Mouse (Mus musculus) layer of hippocampus, adult 8-10 months (tissue): ENCODE data around the gene Rbms3. TPM values are rescaled to one million over a fixed set of nuclear protein-coding genes. Genes with fewer than 3 reads are reported as not detected.

Experiments used
- DNase-seq, 2 experiments: peaks; one replicate each; pipeline ENCODE4 v3.0.0; 2022; ENCODE audit warnings: low spot score in 2 of 2
- total RNA-seq, 4 experiments: library from RNA; stranded (reverse); gene quantifications; 2 replicates each; pipeline ENCODE4 v1.2.4; 2022

Rbms3 gene
- total RNA-seq, 4 experiments from 2014 or later, result 13.8 to 17.5 (median 13.9) TPM

DNA sequence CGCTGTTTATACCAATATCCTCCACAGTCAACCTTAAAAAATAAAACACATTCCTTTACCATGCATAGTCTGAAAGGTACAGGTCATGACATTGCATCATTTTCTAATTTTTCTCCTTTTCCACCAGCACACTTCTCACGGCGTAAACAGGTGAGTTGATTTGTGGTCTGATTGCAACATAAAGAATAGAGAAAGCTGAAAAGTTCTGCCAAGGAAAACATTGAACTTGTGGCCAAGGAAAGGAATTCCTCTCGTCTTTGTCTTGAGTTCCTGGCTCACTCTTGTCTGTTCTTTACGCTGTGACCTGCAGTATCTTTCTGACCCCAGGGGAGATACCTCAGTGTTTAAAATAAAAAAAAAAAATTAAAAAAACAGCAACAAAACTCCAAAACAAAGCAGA, 370.1 kb downstream of the Rbms3 start:
- DNase-seq, result no peak

DNA sequence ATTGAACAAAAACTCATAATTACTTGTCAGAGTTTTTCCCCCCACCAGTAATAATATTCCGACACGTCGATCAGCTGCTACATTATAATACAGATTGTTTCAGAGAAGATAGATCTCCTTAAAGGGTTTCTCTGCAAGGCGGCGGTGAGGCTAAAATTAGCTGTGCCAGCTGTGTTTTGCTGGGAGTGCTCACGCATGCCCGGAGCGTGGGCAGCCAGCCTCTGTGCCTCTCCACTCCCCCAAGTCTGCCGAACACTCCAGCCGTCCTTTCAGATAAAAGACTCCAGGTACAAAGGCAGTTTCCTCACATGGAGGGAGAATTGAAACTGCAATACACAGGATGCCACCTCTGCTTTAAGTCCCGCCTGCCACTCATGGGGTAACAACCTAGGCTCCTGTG, 376.4 kb downstream of the Rbms3 start:
- DNase-seq, result peak; percentile 9 to 38

GRCm38 (mm10) chr9:117252411-117252861, 377.3 kb downstream of the Rbms3 start:
- no peak for DNase-seq

- DNase-seq, result no peak
These were observed 378.0 kb downstream of the Rbms3 start for GRCm38 (mm10) chr9:117251521-117252368.

GRCm38 (mm10) chr9:117250831-117251165, 378.9 kb downstream of the Rbms3 start:
- no peak for DNase-seq

GRCm38 (mm10) chr9:117250036-117250830, 379.5 kb downstream of the Rbms3 start:
- DNase-seq, result no peak

DNA sequence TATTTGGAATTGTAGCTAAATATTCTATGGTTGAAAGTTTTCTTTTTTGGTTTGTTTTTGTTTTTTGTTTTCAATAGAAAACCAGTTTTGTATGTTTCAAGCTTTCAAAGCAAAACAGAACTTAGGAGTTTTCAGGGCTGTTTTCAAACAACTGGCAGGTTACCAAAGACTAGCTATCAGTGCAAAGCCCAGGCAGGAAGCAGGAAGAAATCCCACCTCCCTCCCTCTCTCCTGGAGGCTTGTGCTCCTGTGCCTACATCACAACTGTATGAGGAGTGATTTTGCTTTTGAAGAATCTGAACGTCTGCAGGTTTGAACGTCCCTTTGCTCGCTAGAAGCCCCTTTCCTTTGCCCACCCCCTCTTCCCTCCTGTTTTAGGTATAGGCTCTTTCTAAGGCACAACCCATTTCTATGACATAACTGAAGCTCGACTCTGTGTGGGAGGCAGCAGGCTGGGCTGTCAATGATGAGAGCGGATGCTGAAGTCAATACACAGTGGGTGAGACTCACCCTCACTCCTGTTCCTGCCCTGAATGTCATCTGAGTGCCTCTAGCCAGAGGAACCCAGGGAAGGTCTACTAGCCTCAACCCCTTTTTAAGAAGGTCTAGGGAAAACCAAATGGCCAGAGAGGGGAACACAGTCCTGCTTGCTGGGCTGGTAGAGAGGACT, 382.3 kb downstream of the Rbms3 start:
- no peak for DNase-seq

GRCm38 (mm10) chr9:117246173-117246572, 383.5 kb downstream of the Rbms3 start:
- no peak for DNase-seq

DNA sequence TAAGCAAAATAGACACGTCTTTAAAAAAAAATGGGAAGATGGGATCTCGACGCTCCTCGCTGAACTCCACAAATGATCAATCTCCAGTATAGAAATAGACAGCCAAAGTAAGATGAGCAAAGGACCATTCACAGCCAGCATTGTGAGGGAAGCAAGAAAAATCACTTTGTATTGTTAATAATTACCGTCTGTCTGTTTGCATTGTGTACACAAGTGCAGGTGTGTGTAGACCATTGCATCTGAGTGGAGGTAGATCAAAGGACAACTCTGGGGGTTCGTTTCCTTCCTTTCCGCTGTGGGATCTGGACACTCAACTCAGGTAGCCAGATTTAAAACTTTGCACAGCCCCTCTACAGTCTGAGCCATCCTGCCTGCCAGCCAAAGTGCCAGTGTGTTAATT, 386.3 kb downstream of the Rbms3 start:
- DNase-seq, result no peak

GRCm38 (mm10) chr9:117234726-117235075, 395.0 kb downstream of the Rbms3 start:
- no peak for DNase-seq

DNA sequence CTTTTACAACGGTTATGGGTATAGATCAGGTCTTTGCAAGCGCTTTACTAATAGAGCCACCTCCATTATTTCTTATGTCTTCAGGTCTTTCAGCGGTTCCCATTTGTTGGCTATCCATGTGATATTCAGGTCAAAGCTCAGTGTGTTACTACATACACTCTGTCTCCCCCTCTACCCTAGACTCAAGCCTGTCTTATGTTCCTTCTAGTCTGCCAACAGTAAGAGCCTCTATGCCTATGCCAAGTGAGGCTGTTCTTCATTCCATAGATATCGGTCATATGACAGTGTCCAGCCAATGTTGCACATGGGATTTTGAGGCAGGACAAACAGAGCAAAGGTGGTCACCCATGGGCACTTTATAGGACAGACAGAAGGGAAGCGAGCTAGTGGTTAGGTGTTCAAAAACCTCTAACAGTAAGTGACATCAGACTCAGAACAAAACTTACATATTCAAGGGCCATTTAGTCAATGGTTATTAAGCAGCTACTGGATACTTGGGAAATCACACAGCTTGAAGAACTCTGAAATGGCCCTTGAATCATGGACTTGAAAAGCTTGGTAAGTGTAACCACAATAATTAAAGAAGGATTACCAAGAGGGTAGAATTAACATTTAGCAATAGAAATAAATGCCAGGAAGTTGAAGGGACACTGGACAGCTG, 395.5 kb downstream of the Rbms3 start:
- no peak for DNase-seq

DNA sequence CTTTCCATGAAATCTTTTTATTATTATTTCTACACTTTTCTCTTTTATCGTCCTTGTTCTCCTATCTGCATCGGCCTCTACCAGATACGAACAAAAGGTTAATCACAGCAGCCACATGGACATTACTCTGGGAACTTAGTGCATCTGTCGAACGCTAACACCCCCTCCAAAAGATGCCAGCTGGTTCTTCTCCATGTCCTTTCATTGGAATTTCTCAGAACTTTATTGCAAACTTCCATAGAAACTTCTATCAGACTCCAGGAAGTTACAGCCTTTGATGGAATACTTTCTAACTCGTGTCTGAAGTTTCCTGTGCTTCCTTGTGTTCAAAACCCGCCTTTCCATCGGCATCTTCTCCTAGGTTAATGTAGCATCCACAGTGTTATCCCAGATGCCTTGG, 407.0 kb downstream of the Rbms3 start:
- no peak for DNase-seq

GRCm38 (mm10) chr9:117221481-117221880, 408.2 kb downstream of the Rbms3 start:
- no peak for DNase-seq

DNA sequence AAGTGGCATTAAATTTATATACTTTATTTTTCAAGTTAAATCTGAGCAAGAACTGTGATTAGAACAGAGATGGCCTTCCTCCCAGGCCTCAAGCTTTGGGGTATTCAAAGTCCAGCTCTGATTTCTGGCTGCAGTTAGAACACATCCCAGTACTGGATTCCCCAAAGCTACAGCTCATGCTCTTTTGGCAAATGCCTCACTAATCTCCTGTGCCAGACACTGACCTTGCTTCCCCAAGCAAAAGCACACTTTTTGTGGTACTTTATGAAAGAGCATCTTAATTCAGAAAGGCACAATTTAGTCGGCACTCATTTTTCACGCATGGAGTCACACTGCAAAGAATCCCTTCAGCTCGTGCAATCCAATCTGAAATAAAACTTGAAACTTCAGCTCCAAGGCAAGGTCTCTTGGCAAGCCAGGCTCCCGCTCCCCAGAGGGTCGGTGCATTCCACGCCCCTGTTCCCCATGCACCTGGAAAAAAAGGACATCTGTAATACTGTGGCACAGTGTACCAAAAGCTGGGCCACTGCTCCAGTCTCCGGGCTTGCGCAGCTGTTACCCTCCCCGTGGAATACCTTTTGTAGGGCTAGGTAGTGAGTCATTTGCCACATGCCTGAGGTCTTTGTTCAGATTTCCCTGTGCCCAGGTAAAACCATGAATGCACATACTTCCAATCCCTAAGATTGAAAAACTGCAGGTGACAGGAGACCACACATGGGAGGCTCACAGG, 413.5 kb downstream of the Rbms3 start:
- no peak for DNase-seq

DNA sequence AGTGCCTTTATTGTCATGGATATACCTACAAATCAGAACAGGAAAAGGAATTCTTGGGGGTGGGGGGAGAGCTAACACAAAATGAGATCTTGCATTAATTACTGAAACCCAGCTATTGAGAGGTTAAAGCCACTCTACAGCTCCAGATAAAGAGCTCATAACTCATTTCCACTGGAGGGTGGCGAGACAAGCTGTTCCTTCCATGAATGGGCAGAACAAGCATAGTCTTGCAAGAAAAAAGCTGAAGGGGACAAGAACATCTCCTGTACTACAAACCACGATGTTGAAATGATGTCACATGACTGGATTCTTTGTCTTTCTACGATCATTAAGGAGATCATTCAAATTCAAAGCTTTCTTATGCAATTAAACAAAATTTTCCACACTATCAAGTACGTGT, 417.7 kb downstream of the Rbms3 start:
- no peak for DNase-seq

DNA sequence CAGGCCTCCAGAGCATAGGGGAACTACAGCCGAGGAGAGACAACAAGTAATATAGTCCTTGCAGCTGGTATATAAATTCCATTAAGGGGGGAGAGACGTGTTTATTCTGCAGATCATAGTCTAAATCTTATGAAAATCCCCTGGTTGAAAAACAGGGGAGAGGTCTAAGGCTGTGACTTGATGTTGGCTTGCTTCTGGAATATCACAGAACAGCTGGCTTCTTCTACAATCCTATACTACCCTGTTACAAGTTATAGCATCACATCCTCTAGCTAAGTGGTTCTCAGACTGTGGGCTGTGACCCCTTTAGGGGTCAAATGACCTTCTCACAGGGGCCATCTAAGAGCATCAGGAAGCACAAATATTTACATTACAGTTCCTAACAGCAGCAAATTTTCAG, 419.4 kb downstream of the Rbms3 start:
- DNase-seq, result no peak

- no peak for DNase-seq
These were observed 424.3 kb downstream of the Rbms3 start for GRCm38 (mm10) chr9:117205395-117205794.

GRCm38 (mm10) chr9:117200067-117200658, 429.6 kb downstream of the Rbms3 start:
- DNase-seq, result no peak

DNA sequence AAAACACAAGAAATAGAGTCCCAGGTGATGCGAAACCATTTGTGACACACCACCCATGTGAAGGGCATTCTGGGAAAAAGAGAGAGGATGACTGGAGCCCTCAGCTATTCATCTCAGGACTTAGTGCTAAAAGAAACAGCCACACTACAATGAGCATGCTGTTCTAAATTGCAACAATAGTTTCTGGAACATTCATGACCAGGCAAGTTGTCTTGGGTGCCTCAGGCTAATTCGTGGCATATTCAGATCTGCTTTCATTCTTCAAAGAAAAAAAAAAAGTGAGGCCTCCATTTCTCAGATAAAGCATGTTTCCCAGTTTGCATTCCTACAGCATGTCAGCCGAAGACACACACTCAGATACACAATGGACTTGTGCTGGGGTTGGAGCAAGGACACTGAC, 432.2 kb downstream of the Rbms3 start:
- DNase-seq, result no peak
